Mouse (Mus musculus): ENCODE data around the gene Plekhg3. TPM values are rescaled to one million over a fixed set of nuclear protein-coding genes. Genes with fewer than 3 reads are reported as not detected.

Gene Plekhg3
- polyA plus RNA-seq, 1 experiment from 2014 or later = 2.1 TPM

DNA sequence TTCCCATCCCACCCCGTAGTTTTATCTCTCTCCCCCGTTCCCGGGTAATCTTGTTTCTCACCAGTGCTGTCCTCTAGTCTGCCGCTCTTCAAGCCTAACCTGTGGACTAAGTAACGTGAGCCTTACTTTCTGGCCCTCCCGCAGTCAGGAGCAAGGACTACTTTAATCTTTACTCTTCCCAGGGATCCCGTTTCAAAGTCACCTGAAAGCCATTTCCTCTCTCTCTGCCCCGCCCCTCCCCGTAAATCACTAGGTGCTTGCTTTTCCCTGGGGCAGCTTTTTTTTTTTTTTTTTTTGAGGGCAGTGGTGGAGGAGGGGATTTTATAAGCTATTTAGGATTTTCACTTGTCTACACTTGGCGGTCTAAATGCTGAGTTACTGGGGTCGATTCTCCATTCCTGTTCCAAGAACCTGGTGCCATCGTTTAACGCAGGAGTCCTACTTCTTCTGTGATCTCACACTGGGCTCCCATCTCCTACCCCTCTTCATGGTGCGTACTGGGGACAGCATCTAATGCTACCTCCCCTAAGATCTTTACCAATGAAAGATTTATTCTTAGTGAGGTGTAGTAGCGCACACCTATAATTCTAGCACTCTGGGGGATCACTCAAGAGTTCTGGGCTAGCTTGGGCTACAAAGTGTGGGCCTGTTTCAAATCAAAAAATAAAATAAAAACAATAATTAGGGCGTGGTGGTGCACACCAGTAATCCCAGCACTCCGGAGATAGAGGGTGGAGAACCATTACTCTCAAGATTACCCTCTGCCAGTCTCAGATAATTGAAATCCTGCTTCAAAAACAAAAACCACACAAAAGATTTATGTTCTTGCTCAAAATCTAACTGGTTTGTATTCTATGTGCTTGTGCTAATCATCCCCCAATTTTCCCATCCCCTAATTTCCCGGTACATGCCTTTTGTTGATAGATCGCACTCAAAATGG, 1.6 kb downstream of the Plekhg3 start:
- ATAC-seq (no peak), DNase-seq (ENCODE audit: low spot score) (no peak)
- Histone ChIP-seq H3K4me1 (ENCODE audit: insufficient read depth, low read depth, low read length) (peaks cover 13% of the 10 kb centered on the region), H3K36me3 (ENCODE audit: insufficient read depth, low read length) (no peaks in the 10 kb centered on the region), H3K4me2 (replicated peaks; ENCODE audit: low read depth, low read length) (peak overlapping the region; percentile 91), H3K9ac (replicated peaks; ENCODE audit: low read depth) (no peak overlapping the region), H3K27ac (ENCODE audit: low read length) (no peak overlapping the region), H3K9me3 (ENCODE audit: low read length) (no peaks in the 10 kb centered on the region), H3K27me3 (replicated peaks; ENCODE audit: insufficient read depth, low read length) (peaks cover 24% of the 10 kb centered on the region), H3K4me3 (ENCODE audit: low read depth, low read length) (peak overlapping the region; percentile 69)
- no peak for TF ChIP-seq EP300 (IDR thresholded peaks at IDR 0.05)
- TF ChIP-seq CTCF (IDR thresholded peaks at IDR 0.05) = no peak
- 11% methylated on average over 19 of the region's 19 CpGs for WGBS

- Histone ChIP-seq H3K27ac (ENCODE audit: low read length) (no peak overlapping the region), H3K4me3 (ENCODE audit: low read depth, low read length) (peak overlapping the region; percentile 69), H3K9me3 (ENCODE audit: low read length) (no peaks in the 10 kb centered on the region), H3K4me2 (replicated peaks; ENCODE audit: low read depth, low read length) (peak overlapping the region; percentile 91), H3K27me3 (replicated peaks; ENCODE audit: insufficient read depth, low read length) (peaks cover 24% of the 10 kb centered on the region), H3K9ac (replicated peaks; ENCODE audit: low read depth) (peak overlapping the region; percentile 43; the same call in 1 of the 2 replicates), H3K4me1 (ENCODE audit: insufficient read depth, low read depth, low read length) (peaks cover 13% of the 10 kb centered on the region; the same call in 1 of the 2 replicates), H3K36me3 (ENCODE audit: insufficient read depth, low read length) (no peaks in the 10 kb centered on the region)
- no peak for DNase-seq (ENCODE audit: low spot score)
- TF ChIP-seq EP300 (IDR thresholded peaks at IDR 0.05) (no peak), CTCF (IDR thresholded peaks at IDR 0.05) (no peak)
- no peak for ATAC-seq
- under 1% methylated on average over 31 of the region's 31 CpGs for WGBS
Measured at GRCm38 (mm10) chr12:76532926-76533376, 2.3 kb downstream of the Plekhg3 start.

GRCm38 (mm10) chr12:76533377-76534222, 2.9 kb downstream of the Plekhg3 start:
- peak overlapping the region; percentile 47; the same call in 1 of the 2 replicates for H3K27ac ChIP-seq (ENCODE audit: low read length)
- peaks cover 24% of the 10 kb centered on the region for H3K27me3 ChIP-seq (replicated peaks; ENCODE audit: insufficient read depth, low read length)
- H3K4me1 ChIP-seq (ENCODE audit: insufficient read depth, low read depth, low read length) = peaks cover 13% of the 10 kb centered on the region; the same call in 1 of the 2 replicates
- H3K9me3 ChIP-seq (ENCODE audit: low read length) = no peaks in the 10 kb centered on the region
- DNase-seq (ENCODE audit: low spot score) (peak; percentile 77), ATAC-seq (peak; percentile 77)
- 1% methylated on average over 61 of the region's 74 CpGs for WGBS
- peak overlapping the region; percentile 69 for H3K4me3 ChIP-seq (ENCODE audit: low read depth, low read length)
- TF ChIP-seq CTCF (IDR thresholded peaks at IDR 0.05) (no peak), EP300 (IDR thresholded peaks at IDR 0.05) (no peak)
- no peaks in the 10 kb centered on the region for H3K36me3 ChIP-seq (ENCODE audit: insufficient read depth, low read length)
- peak overlapping the region; percentile 91 for H3K4me2 ChIP-seq (replicated peaks; ENCODE audit: low read depth, low read length)
- peak overlapping the region; percentile 43 for H3K9ac ChIP-seq (replicated peaks; ENCODE audit: low read depth)

DNA sequence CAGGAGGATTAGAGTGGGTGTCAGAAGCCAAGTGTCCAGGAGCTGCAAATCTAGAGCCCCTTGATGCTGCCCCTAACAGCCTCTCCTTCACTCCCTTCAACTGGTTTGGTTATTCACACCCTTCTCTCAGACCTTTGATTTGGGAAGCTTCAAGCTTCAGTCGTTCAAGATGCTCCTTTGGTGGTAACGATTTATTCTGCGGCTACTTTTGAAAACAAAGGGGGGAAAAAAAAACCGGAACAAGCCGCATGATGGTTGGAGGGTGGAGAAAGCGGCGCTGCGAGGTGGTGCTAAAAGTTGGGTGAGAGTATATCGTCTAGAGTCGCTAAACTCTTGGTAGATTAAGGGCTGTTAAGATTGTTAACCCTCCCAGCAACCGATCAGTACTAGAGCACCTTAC, 3.5 kb downstream of the Plekhg3 start:
- peak overlapping the region; percentile 43 for H3K9ac ChIP-seq (replicated peaks; ENCODE audit: low read depth)
- peaks cover 24% of the 10 kb centered on the region for H3K27me3 ChIP-seq (replicated peaks; ENCODE audit: insufficient read depth, low read length)
- H3K27ac ChIP-seq (ENCODE audit: low read length) = peak overlapping the region; percentile 47; the same call in 1 of the 2 replicates
- TF ChIP-seq CTCF (IDR thresholded peaks at IDR 0.05) (no peak), EP300 (IDR thresholded peaks at IDR 0.05) (no peak)
- H3K9me3 ChIP-seq (ENCODE audit: low read length) = no peaks in the 10 kb centered on the region
- ATAC-seq (no peak), DNase-seq (ENCODE audit: low spot score) (no peak)
- WGBS = 1% methylated on average over 11 of the region's 11 CpGs
- H3K36me3 ChIP-seq (ENCODE audit: insufficient read depth, low read length) = no peaks in the 10 kb centered on the region
- H3K4me3 ChIP-seq (ENCODE audit: low read depth, low read length) = peak overlapping the region; percentile 69
- H3K4me1 ChIP-seq (ENCODE audit: insufficient read depth, low read depth, low read length) = peaks cover 13% of the 10 kb centered on the region; the same call in 1 of the 2 replicates
- peak overlapping the region; percentile 91 for H3K4me2 ChIP-seq (replicated peaks; ENCODE audit: low read depth, low read length)

DNA sequence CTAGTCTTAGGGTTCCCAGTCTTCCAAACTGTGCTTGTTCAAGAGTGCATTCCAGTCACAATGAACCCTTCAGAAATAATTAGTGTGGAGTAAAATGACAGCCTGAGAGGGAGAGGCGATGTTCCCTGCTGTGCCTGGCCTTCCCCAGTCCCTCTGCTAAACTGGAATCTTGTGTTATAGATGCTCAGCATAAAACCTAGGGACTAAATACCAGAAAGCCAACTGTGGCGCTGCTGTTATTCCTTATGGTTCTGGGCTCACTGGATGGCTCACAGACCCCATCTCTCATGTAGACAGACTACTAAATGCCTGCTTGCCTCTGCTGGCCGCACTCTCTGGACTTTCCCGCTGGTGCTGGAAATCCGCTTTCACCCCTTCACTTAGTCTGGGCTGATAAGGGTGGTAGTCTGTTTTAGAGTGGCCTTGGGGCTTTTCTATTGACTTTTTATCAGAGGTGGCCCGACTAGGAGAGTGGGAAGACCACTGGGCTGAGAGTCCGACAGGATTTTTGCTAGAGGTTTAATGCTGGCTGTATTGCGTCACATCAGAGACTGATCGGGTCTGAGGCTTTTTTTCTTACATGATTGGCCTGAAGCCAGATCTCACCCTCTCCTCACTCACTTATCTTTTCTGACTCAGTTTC, 4.1 kb downstream of the Plekhg3 start:
- Histone ChIP-seq H3K36me3 (ENCODE audit: insufficient read depth, low read length) (no peaks in the 10 kb centered on the region), H3K27ac (ENCODE audit: low read length) (no peak overlapping the region), H3K27me3 (replicated peaks; ENCODE audit: insufficient read depth, low read length) (peaks cover 24% of the 10 kb centered on the region), H3K4me1 (ENCODE audit: insufficient read depth, low read depth, low read length) (peaks cover 13% of the 10 kb centered on the region; the same call in 1 of the 2 replicates), H3K9me3 (ENCODE audit: low read length) (no peaks in the 10 kb centered on the region), H3K9ac (replicated peaks; ENCODE audit: low read depth) (no peak overlapping the region), H3K4me2 (replicated peaks; ENCODE audit: low read depth, low read length) (peak overlapping the region; percentile 91), H3K4me3 (ENCODE audit: low read depth, low read length) (peak overlapping the region; percentile 69; the same call in 1 of the 2 replicates)
- TF ChIP-seq EP300 (IDR thresholded peaks at IDR 0.05) = no peak
- no peak for TF ChIP-seq CTCF (IDR thresholded peaks at IDR 0.05)
- ATAC-seq (no peak), DNase-seq (ENCODE audit: low spot score) (no peak)
- WGBS = 19% methylated on average over 9 of the region's 9 CpGs
